Mouse (Mus musculus) small intestine, adult 2 months (tissue): ENCODE measurements around the gene Ccdc96.

Experiments
- CTCF ChIP-seq: fragments of 200-500 bp; IDR thresholded peaks from 2 replicates; pipeline ENCODE4 v1.5.1; 2012; ENCODE audit warnings: low read depth, mild to moderate bottlenecking, control low read depth, inconsistent platforms, low read length, moderate library complexity, mixed read lengths; ENCODE audit not compliant: insufficient replicate concordance, insufficient read length; ENCODE audit errors: extremely low read depth
- POLR2A ChIP-seq: fragments of 200-500 bp; IDR thresholded peaks from 2 replicates; pipeline ENCODE4 v1.6.1; 2012; ENCODE audit warnings: low read depth, mild to moderate bottlenecking, control low read depth, inconsistent platforms, low read length, moderate library complexity

GRCm38 (mm10) chr5:36536424-36536823, 52.0 kb downstream of the Ccdc96 start:
- TF ChIP-seq POLR2A = no peak
- no peak for TF ChIP-seq CTCF
